Mouse (Mus musculus) left cerebral cortex, adult 6 months (tissue): ENCODE measurements around the gene Ston1. TPM values are rescaled to one million over a fixed set of nuclear protein-coding genes. Genes with fewer than 3 reads are reported as not detected.

ENCODE experiments used
- long read RNA-seq, 2 experiments: library from polyadenylated mRNA; unstranded; transcript quantifications; one replicate each; pipeline ENCODE4 v2.0.0; 2019 to 2020
- polyA plus RNA-seq: library from polyadenylated mRNA; unstranded; fragments of <200 nt; fragmentation: Nextera tagmentation; gene quantifications from 2 replicates; pipeline ENCODE4 v1.2.3, GENCODE M21; 2021

The Ston1 gene
- polyA plus RNA-seq: 0.21 and 2.0 TPM in 2 replicates
- long read RNA-seq, experiment 1, partial matches to known transcripts: 0 of 1 reads
- long read RNA-seq, experiment 1, other reads (novel, unspliced or antisense): 1 of 1 reads
- long read RNA-seq, experiment 2, partial matches to known transcripts: 0 of 2 reads
- long read RNA-seq, experiment 2, other reads (novel, unspliced or antisense): 2 of 2 reads

GRCm38 (mm10) chr17:88597222-88598055 lies at the start of gene Ston1:
Ston1 (plus strand) TSS chr17:88597684.

GRCm38 (mm10) chr17:88668452-88668851 lies 71.0 kb downstream of the Ston1 start, which contains the start of gene Gtf2a1l:
Gtf2a1l (plus strand) TSS chr17:88668660.

Other genes starting within 250 kb of the Ston1 start
- gene Foxn2, start 157.0 kb upstream of the Ston1 start, polyA plus RNA-seq: 8.4 and 9.4 TPM in 2 replicates
- gene Ppp1r21, start 67.6 kb upstream of the Ston1 start, polyA plus RNA-seq: 18.4 and 22.3 TPM in 2 replicates
- gene Gtf2a1l, start 71.0 kb downstream of the Ston1 start, polyA plus RNA-seq: 0.28 and 0.85 TPM in 2 replicates
- gene Lhcgr, start 194.3 kb downstream of the Ston1 start, polyA plus RNA-seq: 0.11 and 0.38 TPM in 2 replicates